Mouse (Mus musculus) hindbrain, postnatal 0 days (tissue): ENCODE measurements at regions not wholly inside any gene's neighbourhood (a gene's known extent, or its start where the extent isn't known, plus 50 kb on each side); places are given as distances from the start of the nearest gene placed in this dataset.

ENCODE experiments used
- ATAC-seq: fragments of 200-750 bp; cut with Nextera tagmentation; 2 replicates; pipeline ENCODE4 v1.8.0; 2017; ENCODE audit warnings: mild to moderate bottlenecking, moderate TSS enrichment, moderate library complexity
- DNase-seq: peaks from one replicate; pipeline ENCODE4 v3.0.0-alpha.2; 2015; ENCODE audit warnings: low spot score
- H3K27ac ChIP-seq: fragments of 300-500 bp; sonication (generic); 2 replicates; pipeline ENCODE4 v1.5.1; 2014; ENCODE audit warnings: mild to moderate bottlenecking
- H3K27me3 ChIP-seq: fragments of 300-500 bp; sonication (generic); 2 replicates; pipeline ENCODE4 v1.6.1; 2014; ENCODE audit warnings: low read length, mixed read lengths; ENCODE audit not compliant: insufficient read depth
- H3K36me3 ChIP-seq: fragments of 300-500 bp; sonication (generic); 2 replicates; pipeline ENCODE4 v1.6.1; 2014; ENCODE audit warnings: low read length, mixed read lengths; ENCODE audit not compliant: insufficient read depth
- H3K4me1 ChIP-seq: fragments of 300-500 bp; sonication (generic); 2 replicates; pipeline ENCODE4 v1.6.1; 2014; ENCODE audit warnings: antibody characterized with exemption, low read length, mixed read lengths; ENCODE audit not compliant: insufficient read depth
- H3K4me2 ChIP-seq: fragments of 300-500 bp; sonication (generic); 2 replicates; pipeline ENCODE4 v1.6.1; 2014; ENCODE audit warnings: low read depth, mild to moderate bottlenecking, low read length, moderate library complexity, mixed read lengths
- H3K4me3 ChIP-seq: fragments of 300-500 bp; sonication (generic); 2 replicates; pipeline ENCODE4 v1.5.1; 2014; ENCODE audit warnings: low read length
- H3K9ac ChIP-seq: fragments of 300-500 bp; sonication (generic); replicated peaks from 2 replicates; pipeline ENCODE4 v1.6.1; 2014; ENCODE audit warnings: mild to moderate bottlenecking, low read length, moderate library complexity, mixed read lengths
- H3K9me3 ChIP-seq: fragments of 300-500 bp; sonication (generic); 2 replicates; pipeline ENCODE4 v1.6.1; 2016; ENCODE audit warnings: low read length, mixed read lengths
- CTCF ChIP-seq: IDR thresholded peaks from 2 replicates; pipeline ENCODE4 v1.5.1; 2016; ENCODE audit warnings: antibody characterized with exemption, control low read depth, low read depth
- WGBS: fragments of 180-500 bp; shearing (Covaris S2); extraction: QIAGEN DNeasy Blood & Tissue Kit; methylation state at CpG from one replicate; pipeline ENCODE4 v1.1.7; 2014; 5-methylcytosine and 5-hydroxymethylcytosine counted together

DNA sequence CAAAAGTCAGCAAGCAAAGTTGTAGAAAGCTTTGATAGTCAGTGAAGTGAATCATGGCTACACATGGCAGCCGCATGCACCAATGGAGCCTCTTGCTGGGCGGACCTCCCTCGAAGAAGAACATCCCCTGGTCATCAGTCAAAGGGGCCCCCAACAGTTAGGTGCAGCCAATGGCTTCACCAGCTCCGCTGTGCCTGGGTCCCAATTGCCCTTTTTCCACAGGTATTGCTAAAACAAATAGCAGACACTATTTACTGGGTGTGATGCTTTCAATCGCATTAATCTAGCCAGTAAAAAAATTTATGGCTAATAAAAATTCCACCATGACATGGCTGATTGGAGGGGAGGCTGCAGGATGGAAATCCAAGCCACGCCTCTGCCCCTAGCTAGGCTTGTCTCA lies 606.7 kb upstream of the Sox9 start:
- TF ChIP-seq CTCF, result no peak
- WGBS, result 89% methylated on average over 6 of the region's 6 CpGs
- H3K4me1 ChIP-seq, result no peaks in the 10 kb centered on the region
- no peak overlapping the region for H3K27ac ChIP-seq
- DNase-seq (no peak), ATAC-seq (no peak)
- H3K36me3 ChIP-seq, result no peaks in the 10 kb centered on the region
- no peaks in the 10 kb centered on the region for H3K9me3 ChIP-seq
- H3K4me2 ChIP-seq, result no peak overlapping the region
- no peak overlapping the region for H3K9ac ChIP-seq
- no peak overlapping the region for H3K4me3 ChIP-seq
- no peaks in the 10 kb centered on the region for H3K27me3 ChIP-seq

DNA sequence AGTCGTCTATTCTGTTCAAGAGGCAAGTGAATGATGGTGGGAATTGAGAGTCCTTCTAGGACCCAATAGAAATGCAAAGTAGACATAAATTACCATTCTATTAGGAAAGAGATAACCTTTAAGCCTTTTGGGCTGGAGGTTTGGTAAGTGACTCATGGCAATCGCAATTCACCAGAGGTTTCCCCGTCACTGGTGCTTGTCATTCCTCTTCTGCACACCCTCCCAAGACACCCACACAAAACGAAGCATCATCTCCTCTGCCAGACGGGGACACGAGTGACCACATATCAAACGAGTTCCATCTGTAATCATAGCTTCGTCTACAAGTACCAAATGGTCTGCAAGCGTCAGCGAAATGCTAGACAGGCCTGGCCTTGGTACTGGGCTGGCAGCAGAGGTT lies 601.4 kb upstream of the Sox9 start:
- no peak for TF ChIP-seq CTCF
- no peak overlapping the region for H3K27ac ChIP-seq
- H3K9ac ChIP-seq, result no peak overlapping the region
- no peaks in the 10 kb centered on the region for H3K9me3 ChIP-seq
- no peak for DNase-seq
- H3K27me3 ChIP-seq, result no peaks in the 10 kb centered on the region
- no peaks in the 10 kb centered on the region for H3K36me3 ChIP-seq
- H3K4me2 ChIP-seq, result no peak overlapping the region
- no peaks in the 10 kb centered on the region for H3K4me1 ChIP-seq
- ATAC-seq, result no peak
- 82% methylated on average over 10 of the region's 10 CpGs for WGBS
- no peak overlapping the region for H3K4me3 ChIP-seq

DNA sequence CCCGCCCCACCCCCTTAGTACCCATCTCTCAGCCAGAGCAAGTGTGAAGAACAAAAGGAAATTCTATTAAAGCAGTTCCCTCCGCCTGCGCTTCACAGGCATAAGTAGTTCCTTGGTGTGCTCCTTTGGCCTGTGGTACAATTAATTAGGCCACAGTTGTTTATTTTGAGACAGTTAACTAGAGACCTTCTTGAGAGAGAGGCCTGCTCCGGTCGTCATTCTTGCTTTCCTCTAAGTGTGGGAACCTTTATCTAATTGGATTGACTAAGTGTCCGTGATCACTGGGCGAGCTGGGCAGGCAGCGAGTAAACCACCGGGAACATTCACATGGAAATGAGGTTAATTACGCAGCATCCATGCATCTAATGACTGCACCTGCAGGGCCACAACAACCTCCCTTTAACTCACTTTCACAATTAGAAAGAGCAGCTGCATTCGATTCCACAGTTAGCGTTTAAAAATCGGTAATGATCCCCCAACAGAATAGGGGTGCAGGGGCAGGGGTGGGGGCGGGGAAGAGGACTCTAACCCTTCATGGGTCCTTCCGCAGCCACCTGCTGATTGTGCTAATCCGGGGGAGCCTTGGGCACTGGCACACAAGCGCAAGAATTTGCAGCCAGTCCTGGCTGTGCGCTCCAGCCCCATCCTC lies 584.3 kb upstream of the Sox9 start:
- DNase-seq (peak; percentile 23), ATAC-seq (no peak)
- Histone ChIP-seq H3K9ac (no peak overlapping the region), H3K4me2 (peak overlapping the region; percentile 30; the same call in 1 of the 2 replicates), H3K9me3 (no peaks in the 10 kb centered on the region), H3K4me1 (0 out of 2 replicates have a peak, but pooled peaks cover 3% of the 10 kb centered on the region), H3K27me3 (no peaks in the 10 kb centered on the region), H3K36me3 (no peaks in the 10 kb centered on the region), H3K4me3 (no peak overlapping the region), H3K27ac (no peak overlapping the region)
- no peak for TF ChIP-seq CTCF
- 14% methylated on average over 18 of the region's 18 CpGs for WGBS

DNA sequence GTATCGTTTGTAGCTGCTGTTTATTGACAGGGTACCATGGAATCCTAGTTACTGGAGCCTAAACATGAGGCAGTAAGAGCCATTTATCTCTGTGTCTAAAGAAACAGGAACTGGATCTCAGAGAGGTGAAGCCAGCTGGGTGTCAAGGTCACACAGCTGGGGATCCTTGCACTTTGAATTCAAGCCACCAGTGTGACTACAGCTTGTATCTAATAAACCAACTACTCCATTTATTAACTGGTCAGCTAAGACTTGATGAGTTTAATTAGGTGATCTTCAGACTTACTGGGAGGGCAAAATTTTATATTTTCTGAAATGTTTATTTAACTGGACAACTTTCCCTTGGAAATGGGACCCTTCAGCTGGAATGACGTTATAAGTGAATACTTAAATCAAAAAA lies 577.5 kb upstream of the Sox9 start:
- H3K27ac ChIP-seq, result no peak overlapping the region
- no peak overlapping the region for H3K4me2 ChIP-seq
- no peak for TF ChIP-seq CTCF
- DNase-seq (no peak), ATAC-seq (no peak)
- WGBS, result 50% methylated on average over 2 of the region's 2 CpGs
- H3K9me3 ChIP-seq, result no peaks in the 10 kb centered on the region
- no peaks in the 10 kb centered on the region for H3K4me1 ChIP-seq
- no peak overlapping the region for H3K9ac ChIP-seq
- no peaks in the 10 kb centered on the region for H3K36me3 ChIP-seq
- no peak overlapping the region for H3K4me3 ChIP-seq
- H3K27me3 ChIP-seq, result no peaks in the 10 kb centered on the region

DNA sequence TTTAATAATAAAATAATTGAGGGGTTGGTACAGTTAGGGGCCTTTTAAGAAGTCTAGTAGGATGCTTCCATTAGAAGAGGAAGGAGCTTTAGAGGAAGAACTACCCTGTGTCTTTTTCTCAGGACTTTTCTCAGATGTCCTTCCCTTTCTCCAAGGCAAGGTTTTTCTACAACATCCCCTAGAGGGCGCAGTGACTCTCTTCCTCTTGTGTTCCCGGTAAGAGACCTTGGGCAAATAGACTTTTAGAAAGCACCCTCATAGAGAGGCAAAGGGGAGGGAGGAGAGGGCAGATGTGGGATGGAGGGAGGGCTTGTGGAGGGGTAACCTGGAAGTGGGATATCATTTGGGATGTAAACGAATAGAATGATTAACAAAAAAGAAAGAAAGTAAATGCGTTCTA lies 572.6 kb upstream of the Sox9 start:
- Histone ChIP-seq H3K4me3 (no peak overlapping the region), H3K4me1 (no peaks in the 10 kb centered on the region), H3K36me3 (no peaks in the 10 kb centered on the region), H3K27ac (no peak overlapping the region), H3K9ac (no peak overlapping the region), H3K27me3 (no peaks in the 10 kb centered on the region), H3K4me2 (no peak overlapping the region), H3K9me3 (no peaks in the 10 kb centered on the region)
- DNase-seq (peak; percentile 72), ATAC-seq (no peak)
- 37% methylated on average over 4 of the region's 4 CpGs for WGBS
- peak; percentile 70 for TF ChIP-seq CTCF

DNA sequence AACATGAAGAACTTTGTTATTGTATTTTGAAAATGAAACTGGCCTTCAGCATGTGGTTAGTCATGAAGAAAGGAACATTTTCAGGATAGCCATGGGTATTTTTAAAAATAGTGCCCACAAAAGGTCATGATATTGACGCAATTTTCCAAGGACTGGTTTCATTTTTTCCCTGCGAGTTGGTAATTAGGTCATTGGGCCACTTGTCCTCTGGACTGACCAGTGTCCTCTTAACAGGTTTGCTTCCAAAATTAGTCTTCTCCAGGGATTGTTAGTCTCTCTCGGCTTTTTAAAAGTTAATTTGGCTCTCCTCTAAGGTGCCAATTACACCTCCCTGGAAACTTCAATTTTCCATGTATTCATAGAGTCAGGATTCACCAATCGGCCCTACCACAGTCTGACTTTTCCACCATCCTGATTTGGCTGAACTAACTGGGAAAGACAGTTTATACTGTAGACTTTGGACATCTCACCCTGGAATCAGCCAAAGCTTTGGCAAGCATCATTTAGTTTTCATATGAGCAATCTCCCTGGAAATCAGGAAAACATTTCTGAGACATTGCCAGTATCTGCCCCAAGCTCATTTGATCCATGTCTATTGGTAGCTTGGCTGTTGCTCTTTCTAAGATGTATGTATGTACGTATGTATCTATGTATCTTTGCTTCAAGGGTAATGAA lies 562.8 kb upstream of the Sox9 start:
- no peak for TF ChIP-seq CTCF
- Histone ChIP-seq H3K27ac (no peak overlapping the region), H3K36me3 (no peaks in the 10 kb centered on the region)

DNA sequence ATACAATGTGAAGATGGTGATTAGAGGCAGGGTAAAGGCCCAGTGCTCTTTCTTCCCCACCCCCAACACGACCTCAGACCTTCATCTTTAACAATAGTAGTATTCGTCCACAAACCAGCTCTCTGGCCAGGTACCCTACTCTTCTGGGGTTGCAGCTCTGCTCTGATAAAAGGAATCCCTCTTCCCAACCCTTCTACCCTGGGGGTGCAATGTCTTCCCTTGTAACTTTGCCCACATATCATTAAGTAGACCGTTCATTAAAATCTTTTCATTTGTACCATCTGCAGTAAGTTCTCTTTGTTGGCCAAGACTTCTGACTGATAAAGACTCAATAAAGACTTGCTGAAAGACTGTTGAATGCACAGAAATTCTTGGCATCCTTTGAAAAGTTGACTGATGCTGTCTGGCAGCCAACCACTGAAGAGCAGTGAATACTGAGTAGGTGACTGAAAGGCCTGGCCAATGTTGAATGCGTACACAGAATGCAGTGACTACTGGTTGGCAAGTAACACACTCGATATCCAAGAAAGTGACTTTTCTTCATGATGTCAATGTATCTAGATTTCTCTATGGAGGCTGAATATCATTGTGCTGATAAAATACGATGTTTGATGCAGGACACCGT lies 547.4 kb upstream of the Sox9 start:
- DNase-seq (peak; percentile 64), ATAC-seq (0 out of 2 replicates have a peak, but pooled peaks have one; percentile 43)
- Histone ChIP-seq H3K4me1 (no peaks in the 10 kb centered on the region), H3K27ac (no peak overlapping the region), H3K9me3 (no peaks in the 10 kb centered on the region), H3K4me2 (no peak overlapping the region), H3K27me3 (no peaks in the 10 kb centered on the region), H3K4me3 (no peak overlapping the region), H3K36me3 (no peaks in the 10 kb centered on the region), H3K9ac (no peak overlapping the region)
- TF ChIP-seq CTCF, result no peak
- 61% methylated on average over 7 of the region's 7 CpGs for WGBS

More for the DNA sequence above, 562.8 kb upstream of the Sox9 start:
- H3K9ac ChIP-seq, result no peak overlapping the region
- DNase-seq (no peak), ATAC-seq (no peak)
- H3K4me1 ChIP-seq, result no peaks in the 10 kb centered on the region
- no peak overlapping the region for H3K4me2 ChIP-seq
- no peaks in the 10 kb centered on the region for H3K27me3 ChIP-seq
- whole genome bisulfite sequencing, result 79% methylated on average over 5 of the region's 5 CpGs
- no peaks in the 10 kb centered on the region for H3K9me3 ChIP-seq
- H3K4me3 ChIP-seq, result no peak overlapping the region
